Mouse (Mus musculus) brain, embryonic 14.5 days (tissue): Measurements from ENCODE around the gene Rnf216. TPM values are rescaled to one million over a fixed set of nuclear protein-coding genes. Genes with fewer than 3 reads are reported as not detected.
A peak's percentile ranks its signal among the peaks of the same experiment; 100 is the strongest.

Source experiments
- DNase-seq: peaks from one replicate; pipeline ENCODE4 v3.0.0-alpha.2; 2011; ENCODE audit warnings: low read depth
- CTCF ChIP-seq: fragments of 200-500 bp; IDR thresholded peaks from 2 replicates; pipeline ENCODE4 v1.5.1; 2012; ENCODE audit warnings: inconsistent platforms, mild to moderate bottlenecking, moderate library complexity, borderline replicate concordance; ENCODE audit not compliant: insufficient read depth, insufficient read length; ENCODE audit errors: extremely low read depth
- POLR2A ChIP-seq: fragments of 200-500 bp; IDR thresholded peaks from 2 replicates; pipeline ENCODE4 v1.6.1; 2012; ENCODE audit warnings: mild to moderate bottlenecking, inconsistent platforms, borderline replicate concordance; ENCODE audit not compliant: poor library complexity, insufficient read depth, insufficient read length, severe bottlenecking; ENCODE audit errors: extremely low read depth
- polyA plus RNA-seq: library from polyadenylated mRNA; depleted of rRNA; stranded (reverse); fragments of >200 nt; gene quantifications from 2 replicates; pipeline ENCODE4 v1.2.3, GENCODE M21; 2012

Gene Rnf216
- polyA plus RNA-seq, 1 experiment: 33.2 TPM

GRCm38 (mm10) chr5:143059958-143060357 is 52.8 kb downstream of the Rnf216 start:
- no peak for DNase-seq
- TF ChIP-seq CTCF: no peak
- TF ChIP-seq POLR2A: no peak

GRCm38 (mm10) chr5:143059182-143059581 is 53.6 kb downstream of the Rnf216 start:
- TF ChIP-seq POLR2A: no peak
- no peak for TF ChIP-seq CTCF
- DNase-seq: no peak

GRCm38 (mm10) chr5:143058675-143059074 is 54.1 kb downstream of the Rnf216 start:
- TF ChIP-seq POLR2A (no peak), CTCF (no peak)
- no peak for DNase-seq

DNA sequence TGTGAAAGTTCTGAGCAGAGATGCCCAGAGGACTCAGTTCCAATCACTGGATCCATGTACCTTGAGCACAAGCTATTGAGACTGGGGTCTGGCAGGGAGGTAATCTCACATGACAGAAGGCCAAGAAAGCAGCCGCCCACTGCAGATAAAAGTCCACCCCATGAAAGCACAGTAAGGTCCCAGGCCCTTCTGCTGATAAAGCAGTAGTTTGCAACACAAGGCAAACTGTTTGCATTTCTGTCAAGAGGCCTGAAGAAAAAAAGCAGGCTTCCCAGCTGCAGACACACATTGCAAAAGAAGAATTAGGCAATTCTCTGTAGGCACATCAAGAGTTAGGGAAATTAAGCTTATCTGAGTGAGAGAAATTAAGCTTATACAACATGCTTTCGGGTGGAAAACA is 54.6 kb downstream of the Rnf216 start:
- no peak for TF ChIP-seq POLR2A

DNA sequence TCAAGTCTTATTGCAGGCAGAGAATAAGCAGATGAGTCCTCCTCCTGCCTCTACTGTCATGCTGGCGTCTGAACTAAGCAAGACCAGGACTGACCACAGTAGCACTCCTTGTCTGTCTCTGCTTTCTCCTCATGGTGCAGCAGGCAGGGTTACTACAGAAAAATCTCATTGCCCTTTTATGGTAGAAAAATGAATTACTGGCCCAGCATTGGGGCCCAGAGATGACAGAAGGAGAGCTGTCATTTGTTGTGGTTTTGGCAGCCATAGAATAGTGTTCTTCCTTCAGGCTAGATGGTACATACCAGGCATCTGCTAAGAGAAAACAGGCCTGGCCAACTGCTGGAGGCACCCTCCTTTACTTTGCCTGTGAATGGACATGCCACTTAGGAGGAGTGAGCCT is 55.0 kb downstream of the Rnf216 start:
- DNase-seq: no peak
- TF ChIP-seq POLR2A: no peak
- no peak for TF ChIP-seq CTCF

More for the DNA sequence above, 54.6 kb downstream of the Rnf216 start:
- DNase-seq: peak; percentile 36

DNA sequence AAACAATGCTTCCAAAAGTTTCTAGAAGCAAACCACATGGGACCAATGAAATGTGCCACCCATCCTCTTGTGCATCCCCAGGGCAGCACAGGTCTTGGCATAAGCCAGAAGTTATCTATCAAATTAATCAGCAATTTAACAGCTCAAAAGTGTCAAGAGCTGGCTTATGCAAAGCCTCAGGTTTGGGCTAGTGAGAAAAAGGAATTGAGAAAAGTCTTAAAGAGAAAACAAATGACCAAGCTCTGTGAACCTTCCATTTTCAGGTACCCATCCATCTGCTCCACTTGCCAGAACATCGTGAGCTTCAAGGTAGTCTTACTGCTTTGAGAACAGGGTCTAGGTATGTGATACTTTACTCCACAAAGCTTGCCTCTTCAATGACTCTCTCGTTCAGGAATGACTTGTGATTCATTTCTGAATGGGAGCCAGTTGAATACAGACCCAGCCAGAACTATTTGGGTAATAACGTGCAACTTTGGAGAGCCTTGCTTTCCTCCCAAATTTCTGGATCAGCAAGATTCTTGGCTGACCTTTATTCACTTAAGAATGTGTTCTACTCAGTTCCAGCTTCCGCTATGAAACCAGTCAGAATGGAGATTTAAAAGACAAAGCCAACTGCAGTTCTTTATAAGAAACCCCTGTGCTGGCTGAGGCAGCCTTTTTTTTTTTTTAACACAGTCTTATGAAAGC is 56.5 kb downstream of the Rnf216 start:
- no peak for DNase-seq
- TF ChIP-seq CTCF: no peak
- no peak for TF ChIP-seq POLR2A

DNA sequence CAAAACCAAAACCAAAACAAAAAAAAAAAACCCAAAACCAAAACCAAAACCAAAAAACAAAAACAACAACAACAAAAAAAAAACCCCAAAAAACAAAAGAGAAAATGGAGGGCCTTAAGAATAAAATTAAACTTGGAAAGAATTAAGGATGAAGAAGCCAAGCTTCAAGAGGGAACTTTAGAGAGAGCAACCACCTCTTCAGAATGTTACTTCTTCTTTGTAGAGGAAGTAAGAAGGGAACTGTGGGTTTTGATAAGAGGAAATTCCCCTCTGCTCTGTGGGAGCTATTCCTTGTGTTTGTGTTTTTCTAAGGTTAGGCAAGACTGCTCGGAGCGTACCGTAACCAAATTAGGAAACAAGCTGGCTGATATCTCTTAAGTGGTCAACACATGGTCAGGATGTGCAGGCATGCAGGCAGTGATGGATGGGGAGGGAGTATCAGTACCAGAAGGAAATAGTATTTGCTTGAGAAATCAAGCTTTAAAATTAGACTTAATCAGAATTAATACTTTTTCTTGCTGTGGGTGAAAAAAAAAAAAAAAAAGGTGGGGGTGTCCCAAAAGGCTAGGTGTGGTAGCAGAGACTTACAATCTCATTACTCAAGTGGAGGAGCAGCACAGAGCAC is 57.2 kb downstream of the Rnf216 start:
- DNase-seq: no peak
- no peak for TF ChIP-seq CTCF
- no peak for TF ChIP-seq POLR2A

DNA sequence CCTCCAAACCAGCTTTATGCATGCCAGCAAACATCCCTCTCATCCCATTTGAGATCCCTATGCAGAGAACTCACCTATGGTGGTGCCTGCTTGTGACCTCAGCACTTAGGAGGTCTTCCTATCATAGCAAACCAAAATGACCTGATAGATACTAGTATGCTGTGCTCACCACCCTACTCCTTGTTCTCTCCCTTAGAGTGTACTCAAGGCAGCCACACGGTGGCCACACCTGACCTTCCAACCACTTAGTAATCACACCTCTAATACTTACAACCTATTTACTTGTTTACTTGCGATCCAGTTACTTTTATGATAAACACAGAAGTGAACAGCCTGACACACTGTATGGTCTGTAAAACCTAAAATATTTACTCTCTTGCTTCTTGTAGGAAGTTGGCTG is 58.1 kb downstream of the Rnf216 start:
- no peak for TF ChIP-seq CTCF
- TF ChIP-seq POLR2A: no peak
- no peak for DNase-seq

DNA sequence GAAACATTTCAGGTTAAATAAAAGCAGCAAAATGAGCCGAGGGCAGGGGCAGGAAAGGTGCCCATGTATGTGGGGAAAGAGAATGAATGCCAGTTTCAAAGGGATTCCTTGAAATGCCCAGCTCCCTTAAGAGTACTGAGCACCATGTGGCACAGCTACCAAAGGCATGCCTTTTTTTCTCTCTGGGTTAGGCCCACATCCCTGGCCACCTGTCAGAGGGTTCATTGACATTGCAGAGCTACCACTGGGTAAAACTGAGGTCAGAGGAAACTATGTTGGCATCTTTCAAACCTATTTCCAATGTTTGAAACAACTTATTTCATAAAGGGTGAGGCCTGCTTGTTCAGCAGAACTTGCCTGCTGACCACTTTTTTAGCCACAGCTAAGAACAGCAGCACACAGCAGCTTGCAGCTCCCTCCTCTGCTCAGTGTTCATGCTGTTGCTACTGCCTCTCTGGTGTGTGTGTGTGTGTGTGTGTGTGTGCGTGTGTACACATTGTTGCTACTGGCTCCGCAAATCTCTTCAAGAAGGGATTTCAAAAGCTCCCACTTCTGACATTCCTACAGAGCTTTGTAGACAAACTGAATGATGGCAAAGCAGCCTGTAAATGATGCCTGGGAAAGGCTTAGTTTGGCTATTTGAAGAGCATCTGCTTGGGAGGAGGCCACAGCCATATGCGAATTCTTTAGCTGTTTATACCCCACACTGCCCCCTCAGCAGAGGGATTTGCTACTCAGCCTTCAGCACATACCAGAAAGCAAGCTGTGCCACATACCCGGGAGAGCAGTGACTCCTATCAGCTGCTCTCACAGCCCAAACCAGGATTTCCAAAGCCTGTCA is 59.4 kb downstream of the Rnf216 start:
- TF ChIP-seq CTCF (no peak), POLR2A (no peak)
- peak; percentile 75 for DNase-seq

DNA sequence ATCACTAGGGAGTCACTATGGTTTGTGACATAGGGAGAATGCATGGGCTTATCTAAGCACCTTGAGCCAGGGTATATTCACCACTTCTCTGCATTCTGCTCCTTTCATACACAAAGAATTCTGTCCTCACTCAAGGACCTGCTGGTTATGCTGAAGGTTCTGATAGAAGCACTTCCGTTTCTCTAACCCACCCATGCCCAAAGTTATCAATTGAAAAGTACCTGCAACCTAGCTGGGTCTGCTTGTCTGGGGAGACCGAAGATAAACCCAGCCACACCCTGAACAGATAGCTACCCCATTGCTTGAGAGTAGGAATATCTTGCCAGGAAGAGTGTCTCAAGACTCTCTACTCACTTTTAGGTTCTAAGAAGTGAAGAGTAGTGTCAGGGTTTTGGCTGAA is 60.1 kb downstream of the Rnf216 start:
- no peak for DNase-seq
- TF ChIP-seq CTCF (no peak), POLR2A (no peak)

GRCm38 (mm10) chr5:143051851-143052250 is 60.9 kb downstream of the Rnf216 start:
- TF ChIP-seq CTCF (no peak), POLR2A (no peak)
- no peak for DNase-seq
